Mouse (Mus musculus) ovary, postnatal 36 days (tissue): Measurements from ENCODE around the gene Fhit.
"Not testable (repeated sequence)": the region's sequence is repeated elsewhere in the genome, so short reads cannot be mapped to it uniquely, and the experiment has no call there.

Experiments used
- DNase-seq: peaks from one replicate; pipeline ENCODE4 v3.0.0; 2022; ENCODE audit warnings: low spot score, mixed read lengths

The Fhit gene

GRCm38 (mm10) chr14:11161751-11162231 is at the start of gene Fhit:
Gene Fhit (minus strand): TSS chr14:11162035.
- DNase-seq, result peak; percentile 86

DNA sequence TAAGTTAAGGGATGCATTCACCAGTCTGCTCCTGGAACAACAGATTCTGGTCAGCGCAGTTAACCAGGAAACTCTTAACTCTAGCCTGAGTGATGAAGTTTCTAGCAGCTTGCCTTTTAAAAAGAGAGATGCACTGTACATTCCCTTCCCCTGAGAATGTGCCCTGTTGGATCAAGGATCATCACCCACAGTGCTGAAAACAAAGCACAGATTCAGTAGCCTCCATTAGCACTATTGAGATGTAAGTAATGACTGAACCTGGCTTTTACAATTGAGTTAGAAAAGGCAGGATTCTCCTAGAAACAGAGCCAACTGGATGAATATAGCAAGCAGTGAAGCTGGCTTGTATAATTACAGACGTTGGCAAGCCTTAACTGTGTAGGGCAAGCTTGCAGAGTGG is 45.0 kb upstream of the Fhit start:
- DNase-seq, result no peak

DNA sequence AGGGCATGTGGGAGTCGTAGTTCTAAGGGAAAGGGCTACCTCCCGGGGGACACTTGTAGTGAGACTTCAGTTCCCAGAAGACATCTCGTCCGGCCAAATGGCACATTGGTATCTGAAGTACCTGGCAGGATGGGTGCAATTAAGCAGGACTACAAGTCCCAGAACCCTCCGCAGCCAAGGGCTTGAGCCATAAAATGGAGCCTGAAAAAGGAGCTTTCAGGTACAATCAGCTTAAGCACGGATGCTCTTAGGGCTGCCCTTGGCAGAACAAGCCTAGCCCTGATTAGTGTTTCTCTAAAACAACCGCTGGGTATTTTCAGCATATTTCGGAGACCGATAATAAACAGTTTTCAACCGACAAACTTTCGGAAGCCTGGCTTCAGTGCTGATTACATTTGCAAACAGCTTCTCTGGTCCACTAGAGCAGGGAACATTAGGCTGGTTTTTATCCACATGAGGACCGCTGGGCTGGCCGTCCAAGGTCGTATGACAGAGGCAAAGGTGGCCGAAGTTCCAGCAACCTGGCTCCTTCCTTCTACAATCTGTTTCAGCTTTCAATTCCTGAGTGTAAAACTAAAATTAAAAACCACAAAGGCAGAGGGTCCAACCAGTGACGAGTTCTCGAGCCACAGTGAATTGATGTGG is 907 bp downstream of the Fhit start:
- DNase-seq, result peak; percentile 60

GRCm38 (mm10) chr14:11159641-11160040 is 2.2 kb downstream of the Fhit start:
- DNase-seq, result no peak

DNA sequence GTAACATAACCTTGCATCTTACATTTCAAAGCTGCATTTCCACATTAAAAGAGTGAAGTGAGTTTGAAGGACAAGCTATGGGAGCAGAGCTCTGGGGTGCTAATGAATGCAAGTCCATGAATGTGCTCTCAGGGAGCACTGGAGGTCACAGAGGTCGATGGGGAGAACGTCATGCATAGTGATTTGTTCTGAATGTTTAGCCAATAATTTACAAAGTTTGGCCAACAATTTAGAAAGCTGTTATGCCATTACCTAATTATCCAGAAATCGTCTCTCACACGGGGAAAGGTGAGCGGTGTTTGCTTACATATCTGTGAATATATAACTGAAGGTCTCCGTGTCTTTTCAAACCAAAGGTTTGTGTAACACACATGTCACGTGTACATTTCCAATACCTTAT is 2.8 kb downstream of the Fhit start:
- no peak for DNase-seq

DNA sequence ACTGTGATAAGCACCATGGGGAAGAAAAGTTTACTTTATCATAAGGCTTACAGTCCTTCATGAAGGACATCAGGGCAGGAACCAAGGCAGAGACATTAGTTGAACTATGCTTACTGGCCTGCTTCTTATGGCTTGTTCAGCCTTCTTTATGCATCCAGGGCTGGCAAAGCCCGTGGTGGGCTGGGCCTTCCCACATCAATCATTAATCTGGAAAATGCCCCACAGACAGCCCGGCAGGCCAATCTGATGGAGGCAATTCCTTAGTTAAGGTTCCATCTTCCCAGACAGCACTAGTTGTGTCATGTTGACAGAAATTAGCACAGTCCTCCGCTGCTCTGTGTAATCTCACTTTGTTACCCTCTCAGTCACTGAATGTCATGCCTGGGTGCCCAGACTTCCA is 4.1 kb downstream of the Fhit start:
- no peak for DNase-seq

- peak; percentile 42 for DNase-seq
Observed at GRCm38 (mm10) chr14:11151634-11152321, 10.1 kb downstream of the Fhit start.

DNA sequence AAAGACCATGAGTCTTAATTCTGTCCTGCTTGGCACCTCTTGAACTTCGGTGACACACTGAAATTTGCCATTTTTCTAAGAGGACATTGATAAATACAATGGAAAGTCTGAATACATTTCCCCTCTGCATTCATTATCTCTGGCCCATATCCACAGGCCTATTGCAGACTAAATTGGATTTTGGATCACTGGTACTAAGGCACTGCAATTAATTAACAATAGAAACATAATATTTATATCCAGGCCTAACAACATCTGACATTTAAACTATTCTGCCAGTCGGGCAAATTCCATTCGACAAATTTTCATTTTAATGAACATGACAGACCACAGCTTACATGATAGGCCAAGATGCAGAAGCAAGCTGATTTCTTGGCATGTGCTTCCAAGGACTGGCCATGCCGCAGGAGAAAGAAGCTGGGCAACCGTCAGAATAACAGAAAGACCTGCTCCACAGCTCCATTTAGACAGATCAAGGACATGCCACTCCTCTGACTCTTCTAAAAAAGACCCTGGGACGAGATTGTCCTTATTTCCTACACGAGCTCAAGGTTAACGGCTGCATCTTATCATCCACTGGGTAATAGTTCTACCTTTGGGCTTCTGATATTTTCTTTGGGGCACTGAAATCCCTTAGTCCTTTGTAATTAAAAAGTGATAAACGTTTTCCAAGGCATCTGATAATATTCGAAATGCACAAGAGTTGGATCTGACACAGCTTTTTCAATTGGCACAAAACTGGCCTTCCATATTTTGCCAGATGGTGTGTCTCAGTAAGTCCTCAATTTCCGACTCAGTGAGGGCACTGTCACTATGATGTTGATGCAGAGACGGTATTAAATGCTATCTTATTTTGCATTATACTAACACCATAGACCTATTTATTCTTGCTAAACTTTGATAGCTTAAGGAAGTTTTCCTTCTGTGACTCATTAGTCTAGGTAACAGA is 27.8 kb downstream of the Fhit start:
- DNase-seq, result no peak

DNA sequence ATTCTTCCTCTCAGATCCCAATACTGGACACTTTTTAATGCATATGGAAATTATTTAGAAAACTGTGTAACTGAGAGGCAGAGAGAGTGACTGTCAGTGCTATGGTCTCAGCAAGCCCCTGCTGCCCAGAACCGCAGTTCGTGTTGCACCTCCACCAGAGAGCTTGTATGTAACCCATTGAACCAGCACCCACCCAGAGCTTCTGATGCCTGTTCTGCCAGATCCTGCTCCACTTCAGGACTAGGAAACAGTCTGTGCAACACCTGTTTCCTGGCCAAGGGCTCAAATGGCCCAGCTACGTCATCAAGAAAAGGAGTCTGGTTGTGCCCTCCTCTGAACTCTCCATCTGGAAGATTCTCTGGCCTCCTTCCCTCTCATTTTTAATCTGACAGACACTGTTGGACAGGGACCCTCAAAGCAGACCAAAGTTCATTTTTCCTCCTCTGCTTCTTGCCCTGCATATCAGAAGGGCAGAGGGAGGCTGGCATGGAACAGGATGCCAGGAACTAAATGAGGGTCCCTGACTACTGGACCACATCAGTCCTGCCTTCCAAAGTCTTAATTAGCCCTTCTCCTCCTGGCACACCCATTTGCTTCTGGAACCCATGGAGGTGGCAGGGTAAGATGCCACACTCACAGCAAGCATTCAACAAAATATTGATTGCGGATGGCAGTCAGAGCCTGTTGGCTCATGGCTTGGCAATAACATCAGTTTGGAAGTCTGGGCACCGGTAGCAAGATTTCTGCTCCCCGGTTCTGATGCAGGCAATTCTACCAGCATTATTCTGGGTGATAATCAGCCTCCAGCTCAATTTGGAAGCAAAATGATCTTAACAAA is 29.0 kb downstream of the Fhit start:
- DNase-seq, result no peak

DNA sequence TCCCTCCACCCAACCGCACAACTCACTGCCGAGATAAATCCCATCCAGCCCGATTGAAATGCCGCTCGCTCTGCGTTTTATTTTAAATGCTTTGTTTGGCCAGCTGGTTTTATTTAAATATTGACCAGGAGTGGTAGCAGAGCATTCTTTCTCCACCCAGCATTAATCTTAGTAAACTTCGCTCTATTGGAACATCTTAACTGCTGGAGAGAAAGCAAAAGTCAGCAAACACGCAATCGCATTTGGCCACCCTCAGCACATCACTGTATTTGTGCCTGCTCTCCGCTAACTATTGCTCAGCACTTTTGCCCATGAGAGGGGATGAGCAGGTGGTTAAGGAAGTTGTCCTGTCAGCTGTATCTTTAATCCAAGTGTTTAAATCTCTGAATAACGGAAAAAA is 36.7 kb downstream of the Fhit start:
- DNase-seq, result no peak

GRCm38 (mm10) chr14:11119076-11119475 is 42.8 kb downstream of the Fhit start:
- no peak for DNase-seq

DNA sequence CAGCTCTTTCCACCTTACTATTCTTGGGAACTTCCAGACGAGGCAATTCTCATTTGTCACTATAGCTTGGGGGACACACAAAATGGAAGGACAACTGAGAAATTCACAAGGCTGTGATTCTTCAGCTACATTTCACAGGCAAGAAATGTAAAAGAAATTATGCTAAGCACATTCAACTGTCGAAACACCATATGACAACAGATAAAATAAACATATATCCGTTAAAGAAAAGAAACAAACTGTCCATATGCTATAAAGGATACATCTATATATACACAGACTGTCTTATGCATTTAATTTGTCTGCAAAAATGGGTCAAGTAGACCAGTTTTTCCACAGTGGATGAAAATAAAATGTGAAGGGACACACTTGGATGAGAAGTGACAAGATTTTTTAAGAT is 76.2 kb downstream of the Fhit start:
- no peak for DNase-seq

GRCm38 (mm10) chr14:11083946-11084345 is 77.9 kb downstream of the Fhit start:
- no peak for DNase-seq

DNA sequence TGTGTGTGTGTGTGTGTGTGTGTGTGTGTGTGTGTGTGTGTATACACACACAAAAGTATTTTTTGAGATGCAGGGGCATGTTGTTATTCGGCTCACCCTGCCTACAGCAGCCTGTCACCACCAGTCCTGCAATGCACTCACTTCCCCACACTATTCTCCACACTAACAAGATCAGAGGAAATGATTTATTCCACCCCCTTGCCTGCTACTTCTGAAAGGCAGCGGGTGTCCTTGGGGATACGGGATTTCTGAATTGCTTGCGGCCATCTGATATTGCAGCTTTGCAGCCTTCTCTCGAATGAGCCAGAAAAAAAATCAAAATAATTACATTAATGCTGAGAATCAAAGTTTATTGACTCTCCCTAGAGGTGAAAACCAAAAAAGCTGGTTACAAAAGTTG is 78.4 kb downstream of the Fhit start:
- DNase-seq, result no peak

GRCm38 (mm10) chr14:11063594-11063993 is 98.2 kb downstream of the Fhit start:
- no peak for DNase-seq

- no peak for DNase-seq
Observed at GRCm38 (mm10) chr14:11060221-11060620, 101.6 kb downstream of the Fhit start.

DNA sequence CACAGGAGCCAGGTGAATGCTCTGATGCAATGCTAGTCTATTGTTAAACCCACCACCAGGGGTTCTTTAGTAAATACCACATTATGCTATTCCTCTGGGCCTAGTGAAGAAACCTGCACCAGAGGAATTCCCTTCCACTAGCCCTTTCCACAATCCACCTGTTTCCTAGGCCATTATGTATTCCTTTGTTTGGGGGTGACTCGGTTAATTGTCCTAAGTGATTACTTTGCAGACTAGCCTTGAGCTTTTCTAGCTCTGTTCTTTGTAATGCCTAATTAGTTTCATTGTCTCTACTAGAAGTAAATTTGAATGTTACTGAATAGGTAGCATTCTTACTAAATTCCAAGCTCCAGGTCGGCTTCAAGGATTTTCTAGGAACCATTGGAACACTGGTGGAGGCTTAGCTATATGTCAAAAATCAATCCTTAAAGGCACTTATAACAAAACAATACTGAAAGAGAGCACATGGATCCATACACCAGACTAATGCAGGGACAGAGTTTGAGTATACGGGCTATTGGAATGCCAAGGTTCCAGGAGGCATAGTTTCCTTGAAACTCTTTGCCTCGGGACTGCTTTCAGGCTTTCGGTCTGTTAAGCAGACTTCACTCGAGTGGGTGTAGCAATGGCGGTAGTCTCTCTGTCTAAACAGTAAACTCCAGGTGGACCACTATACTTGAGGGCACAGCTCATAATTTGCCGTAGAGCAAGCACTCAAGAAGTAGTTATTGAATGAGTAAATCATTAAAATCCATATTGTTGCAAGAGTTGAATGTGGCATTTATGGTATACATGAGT is 122.1 kb downstream of the Fhit start:
- not testable (repeated sequence) for DNase-seq

GRCm38 (mm10) chr14:11021391-11021790 is 140.4 kb downstream of the Fhit start:
- no peak for DNase-seq

DNA sequence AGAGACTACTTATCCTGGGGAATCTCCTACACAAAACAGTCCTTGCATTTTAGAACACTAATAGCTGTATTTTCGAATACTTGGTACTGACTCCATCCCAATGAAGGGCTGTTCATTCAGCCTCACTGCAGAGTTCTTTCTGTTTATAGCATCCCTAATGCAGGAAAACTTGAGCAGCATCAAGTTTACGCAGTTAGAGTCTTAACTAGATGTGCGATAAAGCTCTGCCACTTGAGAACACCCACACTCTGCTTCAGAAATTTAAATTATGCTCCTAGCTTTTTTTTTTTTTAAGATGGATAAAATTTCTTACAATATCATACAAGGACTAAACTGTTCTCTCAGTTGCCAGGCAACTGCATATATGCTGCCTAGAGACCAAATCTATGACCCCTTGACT is 183.2 kb downstream of the Fhit start:
- no peak for DNase-seq

- no peak for DNase-seq
Observed at GRCm38 (mm10) chr14:10941647-10942046, 220.2 kb downstream of the Fhit start.

DNA sequence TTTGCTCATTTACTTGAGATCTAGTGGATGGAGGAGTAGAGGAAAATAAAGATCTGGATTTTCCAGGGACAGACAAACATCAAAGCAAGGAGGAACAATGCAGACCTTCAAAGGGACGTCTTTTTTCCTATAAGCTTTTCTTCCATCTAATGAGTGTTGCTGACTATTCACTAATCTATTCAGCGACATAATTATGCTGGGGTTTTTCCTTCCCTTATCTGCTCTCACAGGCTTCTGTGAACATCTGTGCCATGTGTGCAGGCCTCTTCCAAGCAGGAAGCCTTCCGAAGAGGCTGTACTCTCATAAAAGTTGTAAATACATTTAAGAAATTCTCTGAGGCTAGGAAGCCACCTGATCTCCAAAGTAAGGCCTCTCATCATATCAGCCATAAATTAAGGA is 228.2 kb downstream of the Fhit start:
- no peak for DNase-seq
